Mouse (Mus musculus) neutrophil, adult 5-6 weeks (primary cell): ENCODE data around the gene Dok3. TPM values are rescaled to one million over a fixed set of nuclear protein-coding genes. Genes with fewer than 3 reads are reported as not detected.
"Not testable (repeated sequence)": the region's sequence is repeated elsewhere in the genome, so short reads cannot be mapped to it uniquely, and the experiment has no call there.

Source experiments
- ATAC-seq: fragments of 151-379, 151-347 bp; 2 replicates; pipeline ENCODE4 v1.8.0; 2017; ENCODE audit warnings: mild to moderate bottlenecking, moderate TSS enrichment; ENCODE audit not compliant: insufficient number of reproducible peaks, poor library complexity, low FRiP score, severe bottlenecking; ENCODE audit errors: extremely low read depth
- total RNA-seq: library from RNA; stranded (forward); fragments of 200-1000 nt; gene quantifications from 2 replicates; pipeline ENCODE4 v1.2.3, GENCODE M21; 2017

Dok3 gene
- total RNA-seq = 193 and 198 TPM in 2 replicates

DNA sequence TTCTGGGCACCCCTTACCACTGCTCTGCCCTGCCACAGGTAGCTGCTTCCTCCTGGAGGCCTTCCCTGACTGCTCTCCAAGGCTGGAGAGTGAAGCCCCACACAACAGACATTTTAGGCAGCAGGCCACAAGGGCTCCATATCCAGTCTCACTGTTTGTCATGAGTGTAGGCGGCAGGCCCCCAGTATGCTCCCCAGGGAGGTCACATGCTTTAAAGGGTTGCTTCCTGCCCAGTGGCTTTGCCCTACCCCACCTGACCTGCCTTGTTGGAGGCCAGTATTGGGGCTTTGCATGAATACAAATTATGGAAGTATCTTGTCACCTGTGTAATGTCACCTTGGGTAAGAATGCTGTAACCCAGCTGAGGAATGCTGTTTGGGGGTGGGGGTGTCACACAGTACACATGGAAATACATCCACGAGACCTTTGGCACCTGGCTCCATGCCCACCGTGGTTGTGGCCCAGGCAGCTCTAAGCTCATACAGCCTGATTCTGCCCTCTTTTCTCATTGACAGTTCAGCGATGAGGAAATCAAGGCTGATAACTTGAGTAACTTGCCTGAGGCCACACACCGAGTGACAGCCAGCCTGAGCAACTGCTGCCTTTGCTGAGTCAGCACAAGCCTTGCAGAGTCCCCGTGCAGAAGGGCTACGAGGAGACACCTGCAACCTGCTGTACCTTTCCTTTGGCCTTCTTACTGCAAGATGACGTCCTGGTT is at the start of gene Dok3:
Gene Dok3 (minus strand): TSS at position 99 of the 718 bp plus-strand sequence.
- ATAC-seq = peak; percentile 67

DNA sequence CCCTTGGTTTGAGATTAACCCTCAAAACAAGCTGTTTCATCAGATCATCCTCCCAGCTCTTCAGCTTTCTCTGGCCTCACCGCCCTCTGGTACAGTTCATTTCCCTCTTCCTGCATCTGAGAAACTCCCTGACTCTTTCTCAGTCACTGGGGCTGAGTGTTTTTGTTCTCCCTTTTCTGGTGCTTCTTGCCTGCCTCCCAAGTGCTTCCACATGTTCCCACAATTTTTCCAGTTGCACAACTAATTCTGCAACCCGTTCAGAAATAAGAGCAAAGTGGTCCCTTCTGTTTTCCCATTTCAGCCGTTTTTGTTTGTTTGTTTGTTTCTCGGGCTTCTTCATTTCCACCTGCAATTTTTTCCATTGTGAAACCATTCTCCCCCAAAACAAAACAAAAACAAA is 49.0 kb upstream of the Dok3 start:
- no peak for ATAC-seq

DNA sequence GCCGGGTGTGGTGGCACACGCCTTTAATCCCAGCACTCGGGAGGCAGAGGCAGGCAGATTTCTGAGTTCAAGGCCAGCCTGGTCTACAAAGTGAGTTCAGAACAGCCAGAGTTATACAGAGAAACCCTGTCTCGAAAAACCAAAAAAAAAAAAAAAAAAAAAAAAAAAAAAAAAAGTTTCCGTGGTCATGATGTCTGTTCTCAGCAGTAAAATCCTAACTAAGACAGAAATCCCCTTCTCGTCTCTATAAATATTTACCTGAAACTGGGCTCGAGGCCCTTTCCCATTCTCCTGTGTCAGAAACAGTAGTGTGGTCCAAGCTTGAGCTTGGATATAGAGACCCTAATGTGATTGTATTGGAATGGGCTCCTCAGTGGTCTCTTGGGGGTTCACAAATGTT is 47.8 kb upstream of the Dok3 start:
- ATAC-seq = not testable (repeated sequence)

DNA sequence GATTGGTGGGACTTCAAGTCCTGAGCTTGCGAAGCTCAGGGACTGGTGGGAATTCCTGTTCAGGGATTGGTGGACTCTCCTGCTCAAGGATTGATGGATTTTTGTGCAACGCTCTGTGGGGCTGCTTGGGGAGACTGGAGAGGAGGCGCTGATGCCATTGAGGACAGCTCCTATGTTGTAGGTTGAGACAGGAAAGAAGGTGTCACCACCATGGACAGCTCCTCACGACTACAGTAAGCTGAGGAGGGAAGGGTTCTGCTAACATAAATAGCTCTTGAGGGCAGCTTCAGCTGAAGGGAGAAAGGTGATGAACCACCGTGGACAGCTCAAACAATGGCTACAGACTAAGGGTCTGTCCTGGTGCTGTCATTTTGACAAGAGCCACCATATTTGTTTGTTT is 46.8 kb upstream of the Dok3 start:
- ATAC-seq = no peak

DNA sequence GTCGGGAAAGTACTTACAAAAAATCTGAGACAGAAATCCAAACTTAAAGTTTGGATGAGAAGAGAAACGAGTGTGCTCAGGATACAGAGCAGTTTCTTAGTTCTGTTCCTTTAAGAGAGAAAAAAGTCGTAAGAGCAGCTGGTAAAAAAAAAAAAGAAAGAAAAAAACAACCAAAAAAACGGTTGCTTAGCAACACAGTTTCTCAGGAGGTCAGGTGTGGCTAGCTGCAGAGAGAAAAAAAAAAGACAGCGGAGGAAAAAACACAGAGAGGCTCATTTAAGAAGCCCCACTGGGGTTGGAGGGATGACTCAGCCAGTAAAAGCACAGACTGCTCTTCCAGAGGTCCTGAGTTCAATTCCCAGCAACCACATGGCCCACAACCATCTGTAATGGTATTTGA is 45.2 kb upstream of the Dok3 start:
- ATAC-seq = no peak

DNA sequence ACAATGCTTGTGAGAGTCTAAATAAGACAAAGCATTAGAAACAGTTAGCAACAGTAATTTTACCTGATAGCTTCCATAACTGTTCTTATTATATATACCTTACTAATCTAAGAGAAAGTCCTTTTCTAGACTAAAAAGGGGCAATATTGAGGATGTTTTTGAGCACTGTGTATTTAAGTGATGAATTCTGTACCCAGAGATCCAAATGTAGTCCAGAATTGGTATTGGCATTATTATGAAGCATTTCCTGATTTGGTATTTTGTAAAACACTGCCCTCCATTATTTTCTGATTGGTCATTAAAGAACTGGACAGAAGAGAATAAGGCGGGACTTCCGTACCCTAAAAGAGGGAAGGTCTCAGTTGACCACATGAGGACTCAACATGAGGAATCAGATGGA is 44.3 kb upstream of the Dok3 start, which contains the start of gene Tmed9:
Gene Tmed9 (plus strand): TSS at position 301 of the 400 bp plus-strand sequence.
- no peak for ATAC-seq

DNA sequence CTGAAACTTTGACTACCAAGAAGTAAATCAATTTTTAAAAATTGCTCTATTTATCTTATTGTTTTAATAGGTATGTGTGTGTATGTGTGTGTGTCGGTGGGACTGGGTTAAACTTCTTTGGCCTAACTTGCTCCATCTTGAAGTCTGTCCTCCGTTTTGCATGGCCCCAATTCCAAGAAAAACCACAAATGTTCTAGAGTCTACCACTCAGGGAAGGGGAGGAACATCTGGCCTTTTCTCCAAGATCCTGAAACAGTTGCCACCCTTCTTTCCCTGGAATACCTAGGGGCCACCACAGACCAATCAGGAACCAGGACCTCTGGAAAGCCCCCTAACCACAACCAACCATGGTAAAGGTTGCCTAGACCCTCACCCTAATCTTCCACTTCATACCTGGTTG is 42.9 kb upstream of the Dok3 start:
- no peak for ATAC-seq

DNA sequence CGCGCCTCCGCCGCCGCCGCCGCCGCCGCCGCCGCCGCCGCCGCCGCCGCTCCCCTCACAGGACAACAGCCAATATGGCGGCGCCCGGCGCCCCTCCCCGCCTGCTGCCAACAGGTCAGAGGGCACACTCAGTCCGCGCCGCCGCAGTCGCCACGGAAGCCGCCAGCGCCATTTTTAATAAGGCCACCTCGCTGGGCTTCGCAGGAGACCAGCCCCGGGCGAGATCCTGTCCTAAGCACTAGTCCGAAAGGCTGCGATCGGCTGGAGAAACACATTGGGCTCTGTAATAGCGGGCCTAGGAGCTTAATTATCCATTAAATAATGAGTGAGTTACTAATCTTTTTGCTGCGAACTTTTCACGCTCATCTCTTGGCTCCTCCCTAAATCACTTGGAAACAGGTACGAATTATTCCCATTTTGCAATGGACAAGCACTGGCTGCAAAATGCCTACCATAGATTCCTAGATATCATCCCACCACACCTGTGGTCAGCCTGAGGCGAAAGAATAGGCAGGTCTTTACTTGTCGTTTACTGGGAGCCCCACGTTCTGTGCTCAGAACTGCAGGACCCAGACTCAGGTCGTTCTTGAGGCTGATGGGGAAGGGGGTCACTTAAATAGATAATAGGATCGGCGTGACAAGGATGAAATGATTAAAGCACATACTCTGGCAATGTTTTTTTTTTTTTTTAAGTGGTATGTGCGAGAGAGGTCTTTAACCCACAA is 42.1 kb upstream of the Dok3 start, which contains the start of gene Fam193b:
Gene Fam193b (minus strand): TSS at position 94 of the 725 bp plus-strand sequence.
- peak; percentile 95 for ATAC-seq

DNA sequence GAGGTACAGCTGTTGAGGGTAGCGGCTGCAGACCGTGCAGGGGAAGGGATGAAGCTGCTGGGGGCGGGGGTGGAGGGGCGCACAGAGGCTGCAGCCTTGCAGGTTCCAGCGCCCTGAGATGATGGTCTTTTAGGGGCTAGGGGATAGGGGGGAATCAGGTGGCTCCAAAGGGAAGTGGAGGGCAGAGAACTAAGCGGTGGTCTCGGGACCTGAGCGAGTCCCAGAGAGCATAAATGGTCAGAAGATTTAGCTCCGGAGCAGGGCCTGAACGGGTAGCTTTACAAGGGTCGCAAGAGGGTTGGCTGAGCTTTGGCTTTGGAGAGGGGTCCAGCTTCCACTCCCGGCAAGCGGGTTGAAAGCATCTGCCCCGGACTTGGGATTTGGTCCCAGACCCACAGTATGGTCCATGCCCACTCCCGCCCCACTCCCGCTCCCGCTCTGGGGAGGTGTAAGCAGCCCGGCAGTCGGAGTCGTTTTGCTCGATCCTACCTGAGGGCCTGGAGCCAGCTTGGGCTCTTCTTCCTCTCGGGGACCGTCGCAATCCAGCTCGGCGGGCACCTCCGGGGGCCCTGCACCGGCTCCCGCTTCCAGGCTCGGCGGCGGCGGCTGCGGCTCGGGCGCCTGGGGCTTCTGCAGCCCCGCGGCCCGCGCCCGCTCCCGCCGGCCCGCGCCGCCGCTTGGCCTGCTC is 41.3 kb upstream of the Dok3 start:
- ATAC-seq = no peak

DNA sequence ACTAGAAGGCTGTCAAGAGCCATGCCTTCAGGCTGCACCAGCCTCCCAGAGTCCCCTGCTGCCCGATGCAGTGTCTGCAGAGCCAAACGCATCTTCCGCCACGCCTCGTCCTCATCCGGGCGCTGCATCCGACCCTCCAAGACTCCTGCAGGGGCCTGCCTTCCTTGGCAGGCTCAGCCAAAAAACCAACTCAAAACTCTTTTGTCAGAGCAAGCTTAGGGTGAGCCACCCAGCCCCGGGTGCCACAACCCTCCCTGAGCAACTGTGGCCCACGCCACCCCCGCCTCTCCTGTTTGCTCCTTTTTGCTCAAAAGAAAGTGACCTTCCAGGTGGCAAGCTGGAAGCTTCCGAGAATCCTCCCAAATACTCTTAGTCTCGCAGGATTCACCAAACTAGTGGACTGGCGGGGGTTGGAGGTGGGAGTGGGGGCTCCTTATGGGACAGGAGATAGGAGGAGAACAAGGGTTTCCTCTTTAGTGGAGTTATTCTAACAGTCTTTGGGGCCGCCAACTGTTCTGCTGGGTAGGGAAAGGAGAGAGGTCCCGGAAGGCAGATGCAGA is 40.7 kb upstream of the Dok3 start:
- ATAC-seq = no peak

DNA sequence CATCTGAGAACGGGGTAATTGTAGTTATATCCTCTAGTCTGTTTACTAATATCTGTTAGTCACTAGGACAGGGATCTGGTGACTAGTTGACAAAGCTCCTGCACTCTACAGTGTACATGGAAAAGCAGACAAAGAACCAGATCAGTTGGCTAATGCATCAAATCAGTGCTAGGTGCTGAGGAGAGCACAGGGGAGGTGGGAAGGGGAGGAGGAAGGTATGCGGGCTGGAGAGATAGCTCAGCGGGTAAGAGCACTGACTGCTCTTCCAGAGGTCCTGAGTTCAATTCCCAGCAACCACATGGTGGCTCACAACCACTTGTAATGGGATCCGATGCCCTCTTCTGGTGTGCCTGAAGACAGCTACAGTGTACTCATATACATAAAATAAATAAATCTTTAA is 39.4 kb upstream of the Dok3 start:
- ATAC-seq = not testable (repeated sequence)

DNA sequence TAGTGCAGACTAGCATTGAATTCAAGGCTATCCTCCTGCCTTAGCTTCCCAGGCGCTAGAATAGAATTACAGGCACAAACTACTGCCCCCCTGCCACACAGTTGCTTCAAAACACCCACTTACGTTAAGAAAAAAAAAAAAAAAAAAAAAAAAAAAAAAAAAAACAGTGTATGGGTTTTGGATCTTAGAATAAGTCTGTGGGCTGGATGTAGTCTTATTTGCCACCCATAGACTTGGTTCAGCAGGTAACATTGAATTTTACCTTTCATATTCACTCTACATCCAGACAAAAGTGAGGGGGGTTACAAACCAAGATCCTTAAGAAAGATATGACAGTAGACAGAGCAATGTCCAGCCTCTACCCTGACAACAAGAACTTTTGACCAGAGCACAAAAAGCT is 38.9 kb upstream of the Dok3 start:
- ATAC-seq = no peak

DNA sequence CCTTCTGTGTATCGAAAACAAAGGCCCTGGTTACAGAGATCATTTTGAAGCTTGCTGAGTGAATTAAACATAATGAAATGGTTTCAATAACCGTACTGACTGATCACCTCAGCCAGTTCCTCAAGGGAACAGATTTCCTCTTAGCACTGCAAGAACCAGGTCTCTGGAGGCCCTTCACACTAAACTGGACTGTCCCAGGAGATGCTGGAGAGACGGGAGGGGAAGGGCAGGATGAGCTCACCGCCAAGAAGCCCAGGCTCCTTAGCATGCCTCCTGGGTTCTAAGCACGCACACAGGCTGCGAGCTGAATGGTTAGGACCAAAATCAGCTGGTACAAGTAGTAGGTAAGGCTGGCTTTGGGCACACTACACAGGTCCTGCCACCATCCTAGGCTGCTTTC is 37.9 kb upstream of the Dok3 start:
- ATAC-seq = no peak

DNA sequence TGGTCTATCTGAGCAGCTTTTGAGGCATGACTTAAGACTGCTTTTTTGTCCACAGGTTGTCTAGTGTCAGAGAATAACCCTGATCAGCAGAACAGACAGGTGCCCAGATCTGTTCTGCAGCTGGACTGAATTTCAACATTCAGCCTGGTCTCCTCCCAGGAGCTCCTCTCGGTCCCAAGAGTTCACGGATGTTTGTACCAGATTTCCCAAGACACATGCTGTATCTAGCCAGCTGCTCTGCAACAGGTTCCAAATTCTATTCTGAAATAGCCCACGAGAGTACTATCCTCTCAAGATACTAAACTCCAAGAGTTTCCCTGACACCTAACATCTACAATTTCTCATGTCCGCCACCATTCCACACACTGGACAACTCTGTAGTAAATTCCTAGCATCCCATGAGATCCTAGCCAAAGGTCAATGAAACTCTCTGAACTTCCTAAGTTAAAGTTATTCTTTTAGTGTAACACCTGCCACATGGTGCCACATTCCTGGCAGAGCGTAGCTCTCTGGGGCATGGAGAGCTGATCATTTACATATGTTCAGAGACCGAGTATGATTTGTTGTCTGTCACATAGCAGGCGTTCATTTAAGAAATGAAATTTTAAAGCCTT is 34.3 kb upstream of the Dok3 start:
- ATAC-seq = no peak

DNA sequence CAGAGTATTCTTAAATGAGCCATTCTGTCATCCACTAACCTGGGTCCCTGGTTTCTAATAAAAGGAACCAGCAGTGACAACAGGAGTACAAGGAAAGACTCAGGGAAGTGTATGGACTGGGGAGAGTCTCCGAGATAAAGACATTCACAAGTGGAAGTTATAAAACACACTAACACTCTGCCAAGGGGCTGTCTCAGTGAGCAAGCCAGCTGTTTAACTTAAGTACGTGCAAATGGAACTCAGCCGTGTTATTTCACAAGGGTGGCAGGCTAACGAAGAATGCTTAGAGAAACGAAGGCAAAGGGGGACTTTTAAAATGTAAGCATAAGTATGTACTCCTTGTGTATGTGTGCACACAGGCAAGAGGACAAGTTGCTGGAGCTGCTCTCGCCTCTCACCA is 28.4 kb upstream of the Dok3 start:
- no peak for ATAC-seq

DNA sequence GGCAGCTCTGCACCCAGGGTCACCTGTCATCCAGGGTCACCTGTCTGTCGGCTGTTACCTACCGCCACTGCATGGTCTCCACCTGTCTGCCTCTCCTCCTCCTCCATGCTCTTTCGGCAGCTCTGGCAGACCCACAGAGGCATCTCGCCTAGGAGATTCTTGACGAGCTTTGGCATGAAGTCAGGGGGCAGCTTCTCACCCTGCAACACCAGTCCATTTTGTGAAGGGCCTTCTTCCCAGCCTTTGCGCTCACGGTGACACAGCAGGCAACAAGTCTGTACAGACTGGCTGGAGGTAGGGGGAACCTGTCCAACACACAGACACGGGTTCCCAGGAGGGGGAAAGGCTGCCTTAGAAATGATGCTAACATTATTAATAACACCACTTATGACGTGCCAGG is 26.8 kb upstream of the Dok3 start:
- no peak for ATAC-seq

DNA sequence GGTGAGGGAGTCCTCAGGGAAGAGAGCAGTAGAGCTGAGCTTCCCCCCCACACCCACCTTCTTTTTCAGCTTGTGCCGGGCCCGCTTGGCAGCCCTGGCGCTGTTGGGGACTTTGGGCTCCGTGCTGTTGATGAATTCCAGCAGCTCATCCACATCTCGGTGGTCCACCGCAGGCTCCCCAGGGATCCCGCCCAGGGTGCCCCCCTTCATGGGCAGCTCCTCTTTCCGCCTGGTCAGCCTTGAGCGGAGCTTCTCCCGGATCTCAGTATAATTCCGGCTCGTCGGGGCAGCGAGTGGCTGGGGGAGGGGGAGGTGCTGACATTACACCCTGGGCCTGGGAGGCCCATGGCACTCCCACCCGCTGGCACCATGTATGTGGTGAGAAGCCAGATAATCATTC is 20.0 kb upstream of the Dok3 start:
- ATAC-seq = no peak

DNA sequence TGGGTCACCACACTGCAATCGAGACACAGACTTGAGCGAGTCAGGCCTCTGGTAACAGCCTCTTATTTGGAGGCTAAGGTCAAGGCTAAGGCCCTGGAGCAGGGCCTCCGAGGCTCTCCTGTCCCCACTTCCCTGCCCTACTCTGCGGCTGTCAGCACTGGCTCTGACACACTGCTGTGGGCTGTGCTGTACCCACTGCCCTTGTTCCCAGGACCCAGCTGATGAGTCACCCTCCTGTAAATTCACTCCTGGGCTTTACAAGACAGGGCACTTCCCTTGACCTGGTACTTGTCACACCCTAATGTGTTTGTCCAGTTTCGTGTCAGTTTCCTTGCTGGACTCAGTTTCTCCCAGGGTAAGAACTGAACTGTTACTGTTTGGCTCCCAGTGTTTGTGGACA is 19.3 kb upstream of the Dok3 start:
- ATAC-seq = no peak

DNA sequence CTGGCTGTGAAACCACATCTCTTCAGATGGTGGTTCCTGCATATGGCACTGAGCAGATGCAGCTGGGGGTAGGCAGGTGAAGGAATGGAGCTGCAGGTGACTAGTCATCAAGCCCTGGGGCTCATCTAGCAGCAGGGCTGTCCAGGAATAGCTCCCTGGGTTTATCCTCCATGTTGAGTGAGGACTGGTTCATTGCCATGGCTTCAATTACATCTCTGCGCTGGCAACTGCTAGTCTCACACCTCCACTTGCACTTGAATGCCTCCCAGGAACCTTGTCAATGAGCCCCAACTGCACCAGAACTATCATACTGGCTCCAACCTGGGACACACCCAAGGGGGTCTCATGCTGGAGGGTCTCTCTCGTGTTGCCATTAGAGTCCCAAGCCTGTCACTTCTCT is 18.8 kb upstream of the Dok3 start:
- no peak for ATAC-seq
